In genomic region chr10:88669719-88670118, GRCm38 (mm10) we compare ENCODE assay signal across 10 mouse cellular contexts. TPM values are rescaled to one million over a fixed set of nuclear protein-coding genes. Genes with fewer than 3 reads are reported as not detected.
DNase-seq lines count a peak whose midpoint lies in the region; TF ChIP-seq lines count a peak whose summit lies in the region.
"Had no signal": no experiment of that assay in that cellular context is flagged by ENCODE, and none has a peak within 500 bp of the region (broad histone marks: within the 10 kb centered on the region; RNA-seq: fewer than 3 reads in every experiment).

No protein-coding gene starts in this region.

- DNase-seq in embryo, embryonic 11 days = peak; percentile 14
- DNase-seq in embryo, embryonic 10.5 days (ENCODE audit: low spot score) = no peak
- no peak for DNase-seq in lung, adult 2 months
- DNase-seq in lung, adult 18-20 months = no peak
- peak; percentile 54 for DNase-seq in brain, adult 2 months (ENCODE audit: low read depth, low spot score)
- peak; percentile 20 to 26 for DNase-seq in left cerebral cortex, postnatal 10 days (ENCODE audit: extremely low spot score in 1 of 2, low spot score in 2 of 2)
- DNase-seq in T-cell, adult 2 months (ENCODE audit: low spot score) = no peak
- DNase-seq in urinary bladder, postnatal 4 days (ENCODE audit: low spot score in 2 of 2) = no peak

- intact Hi-C loops in left cerebral cortex, postnatal 10 days (cut with DNase I) = loop anchor here (2.0 to 10.0 kb wide), 3 partner anchors 75 to 293 kb away; no protein-coding TSS in a partner anchor

- 0 out of 2 replicates have a peak, but pooled peaks have one; percentile 24 for TF ChIP-seq CTCF in lung, adult 2 months (IDR thresholded peaks at IDR 0.05; ENCODE audit: insufficient read depth, low read length)

- no peak overlapping the region for H3K4me3 ChIP-seq in lung, adult 2 months (replicated peaks; ENCODE audit: extremely low read depth, low read depth, low read length)
- H3K4me3 ChIP-seq: erythroblast, embryonic 14.5 days; limb, embryonic 13.5 days had no signal

- 13% methylated on average over 1 of the region's 1 CpGs for WGBS in lung, adult 2 months

- TF ChIP-seq POLR2A in lung, adult 2 months (IDR thresholded peaks at IDR 0.05; ENCODE audit: borderline replicate concordance, extremely low read depth, low read depth, low read length) = no peak

- H3K4me1 ChIP-seq in lung, adult 2 months (ENCODE audit: control insufficient read depth, insufficient read depth, low read length) = no peaks in the 10 kb centered on the region
- H3K4me1 ChIP-seq: limb, embryonic 13.5 days had no signal

RNA-seq across cellular contexts. Expression of gene Spic, which starts 15.1 kb away (rescaled TPM):
- polyA plus RNA-seq in lung, adult 2 months (2012; rRNA removed) = 0.15 and 0.20 TPM in 2 replicates
- total RNA-seq in left cerebral cortex, postnatal 10 days (2021) = not detected
- polyA plus RNA-seq: limb, embryonic 13.5 days had no signal

Comparison
In these comparisons a context has a peak if more than half of its experiments do, and no peak if none do; other contexts are left out.
1. DNase-seq: peak in embryo, embryonic 11 days (single experiment), brain, adult 2 months (single experiment) and left cerebral cortex, postnatal 10 days (2 of 2); none in embryo, embryonic 10.5 days (single experiment), lung, adult 2 months (single experiment), lung, adult 18-20 months (0 of 2), T-cell, adult 2 months (single experiment) and urinary bladder, postnatal 4 days (0 of 2).